Mouse (Mus musculus): ENCODE data around the gene Dlgap5. TPM values are rescaled to one million over a fixed set of nuclear protein-coding genes. Genes with fewer than 3 reads are reported as not detected.

Dlgap5 gene
- total and polyA plus RNA-seq, 3 experiments = 48.9 to 62.9 (median 53.5) TPM

DNA sequence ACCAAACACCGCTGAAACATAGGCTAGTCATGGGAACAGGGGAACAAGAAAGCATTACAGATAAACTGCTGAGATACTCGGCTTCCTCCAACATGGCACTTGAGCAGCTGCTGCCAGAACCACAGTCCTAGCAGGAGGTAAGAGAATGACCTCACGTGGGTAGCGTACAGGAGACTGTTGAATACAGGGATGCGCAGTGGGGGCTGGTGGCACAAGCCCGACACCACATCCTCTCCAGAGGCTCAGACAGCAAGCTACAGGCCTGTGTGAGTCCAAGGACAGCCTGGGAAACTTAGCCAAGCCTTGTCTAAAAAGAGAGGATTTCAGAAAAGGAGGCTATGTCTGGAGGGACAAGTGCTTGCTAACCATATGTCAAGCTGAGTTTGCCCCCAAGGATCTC lies 23.2 kb downstream of the Dlgap5 start:
- Histone ChIP-seq H3K9ac (ENCODE audit: insufficient read depth, low read depth) (no peak overlapping the region), H3K36me3 (replicated peaks in 1 of 2; ENCODE audit: control insufficient read depth in 1 of 2, insufficient read depth in 1 of 2, low read length in 1 of 2) (peaks cover 71 to 95% of the 10 kb centered on the region in 2 experiments), H3K79me2 (replicated peaks; ENCODE audit: control insufficient read depth, extremely low read depth, insufficient read depth, poor library complexity, severe bottlenecking) (no peaks in the 10 kb centered on the region), H3K4me3 (replicated peaks in 1 of 3; ENCODE audit: low read depth in 2 of 3, low read length in 2 of 3, poor library complexity in 1 of 3) (no peak overlapping the region), H3K27me3 (replicated peaks) (no peaks in the 10 kb centered on the region), H3K9me3 (replicated peaks; ENCODE audit: low read length) (no peaks in the 10 kb centered on the region), H3K4me1 (ENCODE audit: control insufficient read depth in 1 of 2, insufficient read depth in 2 of 2) (no peaks in the 10 kb centered on the region), H3K27ac (ENCODE audit: insufficient read depth, low read depth) (no peak overlapping the region), H3K4me2 (ENCODE audit: insufficient read depth, low read depth, poor library complexity, severe bottlenecking) (no peak overlapping the region)
- no peak for TF ChIP-seq NELFE (IDR thresholded peaks at IDR 0.05; ENCODE audit: low read depth, low read length)
- dilution Hi-C loops (cut with MboI; ENCODE audit: extremely low pct_ligation_motif_present, extremely low pct_unique_long_range_greater_than_20kb, low sequenced_read_pairs) = no loop called here
- DNase-seq (ENCODE audit: extremely low read depth) = no peak
- in situ Hi-C loops (cut with MboI; ENCODE audit: low pct_ligation_motif_present, low pct_unique_long_range_greater_than_20kb, low sequenced_read_pairs) = no loop called here

DNA sequence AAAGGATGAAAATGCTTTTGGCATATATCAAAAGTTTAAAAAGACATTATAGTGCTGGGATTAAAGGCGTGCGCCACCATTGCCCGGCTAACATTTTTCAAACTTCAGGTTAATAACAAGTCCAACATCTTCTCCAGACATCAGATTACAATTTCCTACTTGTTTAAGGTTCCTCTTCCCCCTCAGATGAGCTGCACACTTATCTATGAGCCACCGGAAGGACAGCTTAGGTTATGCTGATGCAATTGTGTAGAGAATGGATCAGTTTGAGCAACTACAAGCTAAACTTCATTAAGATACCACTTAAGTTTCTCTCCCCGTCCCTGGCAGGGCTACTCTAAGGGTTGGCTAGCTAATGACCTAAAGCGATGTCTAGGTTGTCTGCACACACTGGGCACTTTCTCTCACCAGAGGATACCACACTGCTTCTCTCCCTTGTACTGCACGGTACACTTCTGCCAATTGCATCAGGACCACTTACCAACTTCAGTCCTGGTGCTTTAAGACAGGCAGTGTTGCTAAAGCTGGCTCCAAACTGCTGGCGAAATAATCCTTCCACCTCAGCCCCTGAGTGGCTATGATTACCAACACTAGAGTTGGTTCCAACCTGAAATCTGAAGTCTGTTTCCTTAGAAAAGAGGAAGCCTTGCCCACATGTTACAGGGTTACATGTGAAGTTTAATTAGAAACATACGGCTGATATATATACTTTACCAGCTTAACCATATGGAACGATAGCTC lies 24.7 kb downstream of the Dlgap5 start:
- H3K9me3 ChIP-seq (replicated peaks; ENCODE audit: low read length) = no peaks in the 10 kb centered on the region
- H3K4me2 ChIP-seq (ENCODE audit: insufficient read depth, low read depth, poor library complexity, severe bottlenecking) = no peak overlapping the region
- in situ Hi-C loops (cut with MboI; ENCODE audit: low pct_ligation_motif_present, low pct_unique_long_range_greater_than_20kb, low sequenced_read_pairs) (no loop called here), dilution Hi-C loops (cut with MboI; ENCODE audit: extremely low pct_ligation_motif_present, extremely low pct_unique_long_range_greater_than_20kb, low sequenced_read_pairs) (no loop called here)
- H3K27me3 ChIP-seq (replicated peaks) = no peaks in the 10 kb centered on the region
- peaks cover 72 to 95% of the 10 kb centered on the region in 2 experiments for H3K36me3 ChIP-seq (replicated peaks in 1 of 2; ENCODE audit: control insufficient read depth in 1 of 2, insufficient read depth in 1 of 2, low read length in 1 of 2)
- no peaks in the 10 kb centered on the region for H3K4me1 ChIP-seq (ENCODE audit: control insufficient read depth in 1 of 2, insufficient read depth in 2 of 2)
- no peak overlapping the region for H3K27ac ChIP-seq (ENCODE audit: insufficient read depth, low read depth)
- DNase-seq (ENCODE audit: extremely low read depth) = no peak
- H3K79me2 ChIP-seq (replicated peaks; ENCODE audit: control insufficient read depth, extremely low read depth, insufficient read depth, poor library complexity, severe bottlenecking) = no peaks in the 10 kb centered on the region
- no peak for TF ChIP-seq MXI1 (IDR thresholded peaks at IDR 0.05; ENCODE audit: low read depth, low read length)
- no peak for TF ChIP-seq EP300 (IDR thresholded peaks at IDR 0.05; ENCODE audit: low read length)
- TF ChIP-seq TCF12 (IDR thresholded peaks at IDR 0.05; ENCODE audit: low read depth, low read length) = no peak
- no peak for TF ChIP-seq RCOR1 (conservative IDR thresholded peaks at IDR 0.05; ENCODE audit: low read depth, low read length)
- no peak for TF ChIP-seq NRF1 (IDR thresholded peaks at IDR 0.05; ENCODE audit: low read depth, low read length)
- no peak for TF ChIP-seq JUN (IDR thresholded peaks at IDR 0.05; ENCODE audit: insufficient read depth, low read depth, low read length)
- no peak for TF ChIP-seq MYC (IDR thresholded peaks at IDR 0.05; ENCODE audit: low read depth, low read length)
- no peak for TF ChIP-seq ZNF384 (IDR thresholded peaks at IDR 0.05; ENCODE audit: low read depth, low read length)
- TF ChIP-seq PAX5 (IDR thresholded peaks at IDR 0.05; ENCODE audit: low read length) = no peak
- no peak for TF ChIP-seq ETS1 (conservative IDR thresholded peaks at IDR 0.05; ENCODE audit: low read depth, low read length)
- no peak for TF ChIP-seq BHLHE40 (IDR thresholded peaks at IDR 0.05; ENCODE audit: low read depth, low read length)
- TF ChIP-seq ZC3H11A (IDR thresholded peaks at IDR 0.05; ENCODE audit: low read depth, low read length) = no peak
- TF ChIP-seq JUND (conservative IDR thresholded peaks at IDR 0.05; ENCODE audit: low read depth, low read length) = no peak
- TF ChIP-seq ZMIZ1 (IDR thresholded peaks at IDR 0.05; ENCODE audit: low read depth, low read length) = no peak
- TF ChIP-seq CTCF (conservative IDR thresholded peaks at IDR 0.05 in 1 of 2, IDR thresholded peaks at IDR 0.05 in 1 of 2; ENCODE audit: low read depth in 2 of 2, low read length in 2 of 2) = no peak
- no peak overlapping the region for H3K4me3 ChIP-seq (replicated peaks in 1 of 3; ENCODE audit: low read depth in 2 of 3, low read length in 2 of 3, poor library complexity in 1 of 3)
- H3K9ac ChIP-seq (ENCODE audit: insufficient read depth, low read depth) = no peak overlapping the region

Measured in CH12.LX (cell line).